Mouse (Mus musculus) erythroblast, embryonic 14.5 days (primary cell): ENCODE measurements around the gene Kcnab1. TPM values are rescaled to one million over a fixed set of nuclear protein-coding genes. Genes with fewer than 3 reads are reported as not detected.

Experiments
- H3K27me3 ChIP-seq: 2 replicates; pipeline ENCODE4 v1.6.1; 2012; ENCODE audit warnings: inconsistent platforms; ENCODE audit not compliant: control insufficient read depth
- H3K36me3 ChIP-seq: 2 replicates; pipeline ENCODE4 v1.6.1; 2012; ENCODE audit warnings: mild to moderate bottlenecking, inconsistent platforms; ENCODE audit not compliant: control insufficient read depth
- H3K4me1 ChIP-seq: 2 replicates; pipeline ENCODE4 v1.6.1; 2012; ENCODE audit warnings: inconsistent platforms; ENCODE audit not compliant: control insufficient read depth
- H3K4me3 ChIP-seq: replicated peaks from 2 replicates; pipeline ENCODE3; 2012; ENCODE audit warnings: moderate library complexity, mild to moderate bottlenecking, inconsistent platforms
- H3K9me3 ChIP-seq: 2 replicates; pipeline ENCODE4 v1.6.1; 2012; ENCODE audit warnings: low read length, inconsistent platforms, mixed read lengths; ENCODE audit not compliant: control insufficient read depth
- GATA1 ChIP-seq: IDR thresholded peaks from 2 replicates; pipeline ENCODE4 v1.6.1; 2012; ENCODE audit warnings: low read length, inconsistent platforms, mixed read lengths
- TAL1 ChIP-seq: IDR thresholded peaks from 3 replicates; pipeline ENCODE4 v1.6.1; 2012; ENCODE audit warnings: low read length, inconsistent platforms, mixed read lengths
- polyA plus RNA-seq: library from polyadenylated mRNA; stranded (reverse); fragments of >175 nt; gene quantifications from 2 replicates; pipeline ENCODE4 v1.2.3, GENCODE M21; 2012

Kcnab1 gene
- polyA plus RNA-seq, 1 experiment: not detected

DNA sequence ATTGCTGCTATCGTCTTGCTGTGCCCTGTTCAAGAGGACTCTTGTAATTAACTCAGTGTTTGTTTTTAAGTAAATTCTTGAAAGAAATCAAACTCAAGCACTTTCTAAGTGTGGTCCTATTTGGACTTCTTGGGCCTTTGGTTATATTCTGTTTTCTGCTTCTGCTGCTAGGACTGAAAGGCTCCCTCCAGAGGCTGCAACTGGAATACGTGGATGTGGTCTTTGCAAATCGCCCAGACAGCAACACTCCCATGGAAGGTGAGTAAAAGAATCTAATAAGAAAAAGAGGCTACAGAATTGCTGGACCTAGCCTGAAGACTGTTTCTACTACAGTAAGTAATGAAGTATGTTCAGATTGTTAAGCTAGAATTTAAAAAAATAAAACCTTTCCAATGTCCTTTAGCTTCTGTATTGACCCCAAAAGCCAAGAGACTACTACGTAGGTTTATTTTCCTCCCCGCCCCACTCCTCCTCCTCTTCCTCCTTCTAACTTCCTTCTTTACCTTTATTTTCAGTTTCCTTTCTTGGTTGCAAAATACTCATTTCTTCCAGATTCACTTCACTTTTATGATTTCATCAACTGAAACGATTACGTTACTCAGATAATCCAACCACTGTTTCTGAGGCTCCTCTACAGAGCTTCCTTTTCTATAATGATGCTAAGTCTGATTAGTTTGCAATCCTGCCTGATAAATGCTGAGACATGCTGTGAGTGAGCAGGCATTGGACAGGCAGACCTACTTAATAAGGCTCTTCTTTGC lies 210.2 kb downstream of the Kcnab1 start:
- Histone ChIP-seq H3K4me1 (no peaks in the 10 kb centered on the region), H3K9me3 (no peaks in the 10 kb centered on the region)

DNA sequence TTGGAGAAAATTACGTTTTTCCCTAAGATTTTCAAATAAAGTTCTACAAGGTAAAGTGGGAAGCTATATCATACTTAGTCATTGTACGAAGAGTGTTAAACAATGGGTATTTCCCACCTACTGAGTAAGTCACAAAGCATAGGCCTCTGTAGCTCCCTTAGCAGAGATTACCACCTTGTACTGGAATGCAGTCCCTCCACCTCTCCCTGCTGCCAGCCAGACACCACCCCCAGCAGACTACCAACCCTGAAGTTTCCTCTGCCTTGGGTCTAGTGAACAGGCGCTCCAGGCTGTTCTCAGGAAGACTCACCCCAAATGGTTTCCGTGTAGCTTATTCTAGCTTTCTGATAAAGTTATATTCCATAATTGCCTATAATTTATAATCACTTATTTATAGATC lies 211.8 kb downstream of the Kcnab1 start:
- no peaks in the 10 kb centered on the region for H3K27me3 ChIP-seq
- TF ChIP-seq TAL1 (no peak), GATA1 (no peak)
- H3K4me3 ChIP-seq: no peak overlapping the region
- no peaks in the 10 kb centered on the region for H3K36me3 ChIP-seq
- H3K4me1 ChIP-seq: no peaks in the 10 kb centered on the region
- H3K9me3 ChIP-seq: no peaks in the 10 kb centered on the region

More for the DNA sequence above, 210.2 kb downstream of the Kcnab1 start:
- H3K27me3 ChIP-seq: no peaks in the 10 kb centered on the region
- no peak overlapping the region for H3K4me3 ChIP-seq
- TF ChIP-seq TAL1: no peak
- no peak for TF ChIP-seq GATA1
- H3K36me3 ChIP-seq: no peaks in the 10 kb centered on the region

- Histone ChIP-seq H3K4me1 (no peaks in the 10 kb centered on the region), H3K9me3 (no peaks in the 10 kb centered on the region), H3K4me3 (no peak overlapping the region), H3K36me3 (no peaks in the 10 kb centered on the region), H3K27me3 (no peaks in the 10 kb centered on the region)
- TF ChIP-seq TAL1 (no peak), GATA1 (no peak)
These were observed 213.0 kb downstream of the Kcnab1 start for GRCm38 (mm10) chr3:65321981-65322779.

DNA sequence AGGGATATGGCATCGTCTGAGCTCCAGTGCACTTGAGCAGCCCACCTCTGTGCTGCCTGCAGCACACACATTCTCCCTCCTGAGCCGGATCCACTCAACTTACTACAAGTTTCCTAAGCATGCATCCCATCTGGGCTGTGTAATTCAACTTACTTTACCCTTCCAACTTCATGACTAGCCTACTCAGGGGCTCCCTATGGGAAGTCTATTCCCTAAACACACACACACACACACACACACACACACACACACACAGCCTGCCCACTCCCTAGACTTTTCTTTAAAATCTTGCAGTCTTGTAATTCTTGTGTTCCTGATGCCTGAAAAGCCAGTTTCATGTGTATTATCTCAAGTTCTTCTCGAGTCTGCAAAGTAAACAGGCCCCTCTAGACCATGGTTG lies 216.1 kb downstream of the Kcnab1 start:
- no peak for TF ChIP-seq GATA1
- TF ChIP-seq TAL1: no peak
- no peaks in the 10 kb centered on the region for H3K9me3 ChIP-seq
- H3K27me3 ChIP-seq: no peaks in the 10 kb centered on the region
- H3K4me1 ChIP-seq: no peaks in the 10 kb centered on the region
- no peak overlapping the region for H3K4me3 ChIP-seq
- H3K36me3 ChIP-seq: no peaks in the 10 kb centered on the region

DNA sequence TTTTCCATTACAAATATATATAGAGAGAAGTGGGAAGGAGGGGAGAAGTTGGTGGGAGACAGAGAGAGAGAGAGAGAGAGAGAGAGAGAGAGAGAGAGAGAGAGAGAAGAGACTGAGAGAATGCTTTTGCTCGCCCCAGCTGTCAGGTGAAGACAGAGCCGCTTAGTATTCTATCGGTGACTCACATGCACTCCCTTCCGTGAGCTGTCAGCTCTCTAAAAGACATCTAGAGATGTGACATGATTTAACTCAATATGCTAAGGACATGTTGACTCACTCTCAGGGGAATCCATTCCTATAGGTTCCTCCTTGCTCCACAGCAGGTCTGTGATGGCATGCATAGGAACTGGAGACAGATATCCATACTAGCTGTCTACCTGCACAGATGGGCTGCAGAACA lies 219.6 kb downstream of the Kcnab1 start:
- H3K9me3 ChIP-seq: no peaks in the 10 kb centered on the region
- no peak overlapping the region for H3K4me3 ChIP-seq
- H3K4me1 ChIP-seq: no peaks in the 10 kb centered on the region
- TF ChIP-seq GATA1 (no peak), TAL1 (no peak)
- no peaks in the 10 kb centered on the region for H3K27me3 ChIP-seq
- no peaks in the 10 kb centered on the region for H3K36me3 ChIP-seq

GRCm38 (mm10) chr3:65337835-65338464 lies 228.8 kb downstream of the Kcnab1 start:
- no peaks in the 10 kb centered on the region for H3K9me3 ChIP-seq
- no peak overlapping the region for H3K4me3 ChIP-seq
- TF ChIP-seq GATA1: no peak
- no peak for TF ChIP-seq TAL1
- no peaks in the 10 kb centered on the region for H3K27me3 ChIP-seq
- no peaks in the 10 kb centered on the region for H3K36me3 ChIP-seq
- no peaks in the 10 kb centered on the region for H3K4me1 ChIP-seq

GRCm38 (mm10) chr3:65340173-65340951 lies 231.2 kb downstream of the Kcnab1 start:
- no peak for TF ChIP-seq TAL1
- no peak for TF ChIP-seq GATA1
- Histone ChIP-seq H3K36me3 (no peaks in the 10 kb centered on the region), H3K4me3 (no peak overlapping the region), H3K4me1 (no peaks in the 10 kb centered on the region), H3K27me3 (no peaks in the 10 kb centered on the region), H3K9me3 (no peaks in the 10 kb centered on the region)

- Histone ChIP-seq H3K4me1 (no peaks in the 10 kb centered on the region), H3K4me3 (no peak overlapping the region), H3K9me3 (no peaks in the 10 kb centered on the region), H3K36me3 (no peaks in the 10 kb centered on the region), H3K27me3 (no peaks in the 10 kb centered on the region)
- TF ChIP-seq TAL1 (no peak), GATA1 (no peak)
These were observed 237.0 kb downstream of the Kcnab1 start for GRCm38 (mm10) chr3:65346176-65346575.
